In the genomic region with DNA sequence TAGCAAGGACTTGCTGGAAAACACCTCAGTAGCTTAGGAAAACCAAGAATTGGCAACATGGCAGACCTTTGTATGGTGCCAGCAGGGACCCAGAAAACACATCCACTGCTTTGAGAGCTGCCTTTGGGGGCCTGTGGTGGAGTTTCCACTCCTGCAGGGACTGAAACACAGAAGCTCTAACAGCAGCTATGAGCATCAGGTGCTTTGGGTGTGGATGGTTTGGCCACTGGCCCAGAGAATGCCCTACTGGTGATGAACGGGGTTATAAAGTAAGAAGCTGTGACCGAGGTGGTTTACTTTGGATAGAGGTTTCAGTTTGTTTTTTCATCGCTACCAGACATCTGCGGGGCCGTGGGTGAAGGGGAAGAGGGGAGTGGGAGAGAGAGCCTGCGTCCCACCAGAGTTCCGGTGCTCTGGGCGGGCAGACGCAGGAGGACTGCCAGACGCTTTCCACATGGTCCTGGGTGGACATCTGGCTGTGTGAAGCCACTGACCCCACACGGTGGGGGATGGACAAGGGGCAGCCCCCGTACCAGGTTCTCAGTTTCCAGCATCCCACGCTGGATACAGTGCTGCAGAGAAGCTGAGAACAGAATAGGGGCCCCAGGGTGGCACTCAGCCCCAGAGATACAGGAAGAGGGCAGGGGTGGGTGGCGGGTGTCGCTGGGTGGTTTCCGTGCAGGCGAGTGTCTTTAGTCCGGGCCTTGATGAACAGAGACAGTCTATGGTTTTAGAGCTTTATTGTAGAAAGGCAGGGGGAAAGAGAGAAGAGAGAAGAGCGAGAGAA, we compare ENCODE assay signal across 9 mouse cellular contexts.
A peak's percentile ranks its signal among the peaks of the same experiment; 100 is the strongest.
DNase-seq lines count a peak whose midpoint lies in the region; ATAC-seq and TF ChIP-seq lines count a peak whose summit lies in the region.
"Had no signal": no experiment of that assay in that cellular context is flagged by ENCODE, and none has a peak within 500 bp of the region (broad histone marks: within the 10 kb centered on the region; RNA-seq: fewer than 3 reads in every experiment).

No protein-coding gene starts in this region.

- 22% methylated on average over 19 of the region's 19 CpGs for WGBS in kidney, postnatal 0 days
- WGBS in intestine, postnatal 0 days, result 20% methylated on average over 19 of the region's 19 CpGs
- WGBS in stomach, embryonic 16.5 days, result 27% methylated on average over 19 of the region's 19 CpGs
- 71% methylated on average over 19 of the region's 19 CpGs for WGBS in forebrain, postnatal 0 days

- no peaks in the 10 kb centered on the region for H3K27me3 ChIP-seq in kidney, postnatal 0 days (ENCODE audit: insufficient read depth, low read length)
- H3K27me3 ChIP-seq in E14TG2a.4 (ENCODE audit: insufficient read depth, low read length), result no peaks in the 10 kb centered on the region
- H3K27me3 ChIP-seq in intestine, postnatal 0 days (replicated peaks; ENCODE audit: control insufficient read depth, insufficient read depth, low read length), result no peaks in the 10 kb centered on the region
- H3K27me3 ChIP-seq in stomach, embryonic 16.5 days (ENCODE audit: control insufficient read depth, insufficient read depth, low read length), result no peaks in the 10 kb centered on the region
- H3K27me3 ChIP-seq in forebrain, postnatal 0 days (ENCODE audit: insufficient read depth, low read length), result no peaks in the 10 kb centered on the region

- H3K9me3 ChIP-seq in kidney, postnatal 0 days (replicated peaks; ENCODE audit: low read length), result no peaks in the 10 kb centered on the region
- no peaks in the 10 kb centered on the region for H3K9me3 ChIP-seq in E14TG2a.4 (ENCODE audit: low read length)
- H3K9me3 ChIP-seq in intestine, postnatal 0 days (ENCODE audit: control insufficient read depth), result no peaks in the 10 kb centered on the region
- no peaks in the 10 kb centered on the region for H3K9me3 ChIP-seq in stomach, embryonic 16.5 days (replicated peaks; ENCODE audit: control insufficient read depth, low read length)
- H3K9me3 ChIP-seq in forebrain, postnatal 0 days (ENCODE audit: low read length), result no peaks in the 10 kb centered on the region
- H3K9me3 ChIP-seq: neural tube, embryonic 13.5 days had no signal

- no peak overlapping the region for H3K27ac ChIP-seq in kidney, postnatal 0 days
- H3K27ac ChIP-seq in intestine, postnatal 0 days (ENCODE audit: low read depth, low read length), result no peak overlapping the region
- H3K27ac ChIP-seq in stomach, embryonic 16.5 days (ENCODE audit: low read length), result no peak overlapping the region
- H3K27ac ChIP-seq in forebrain, postnatal 0 days (ENCODE audit: low read depth, low read length), result no peak overlapping the region
- H3K27ac ChIP-seq: neural tube, embryonic 13.5 days had no signal

- no peaks in the 10 kb centered on the region for H3K36me3 ChIP-seq in kidney, postnatal 0 days (ENCODE audit: insufficient read depth, low read length)
- H3K36me3 ChIP-seq in E14TG2a.4 (ENCODE audit: insufficient read depth, low read length), result no peaks in the 10 kb centered on the region
- no peaks in the 10 kb centered on the region for H3K36me3 ChIP-seq in intestine, postnatal 0 days (ENCODE audit: control insufficient read depth, insufficient read depth)
- H3K36me3 ChIP-seq in stomach, embryonic 16.5 days (ENCODE audit: control insufficient read depth, insufficient read depth, low read length), result no peaks in the 10 kb centered on the region
- H3K36me3 ChIP-seq in forebrain, postnatal 0 days (ENCODE audit: insufficient read depth), result no peaks in the 10 kb centered on the region
- H3K36me3 ChIP-seq: neural tube, embryonic 13.5 days had no signal

- no peak for TF ChIP-seq CTCF in kidney, postnatal 0 days (IDR thresholded peaks at IDR 0.05; ENCODE audit: low read depth)
- no peak for TF ChIP-seq CTCF in E14TG2a.4 (conservative IDR thresholded peaks at IDR 0.05; ENCODE audit: low read length)
- TF ChIP-seq CTCF in intestine, postnatal 0 days (IDR thresholded peaks at IDR 0.05; ENCODE audit: low read depth), result no peak
- TF ChIP-seq CTCF in forebrain, postnatal 0 days (IDR thresholded peaks at IDR 0.05; ENCODE audit: low read depth), result no peak

- no peak for ATAC-seq in kidney, postnatal 0 days (replicated peaks; ENCODE audit: low FRiP score, low read depth)
- no peak for ATAC-seq in intestine, postnatal 0 days
- ATAC-seq in stomach, embryonic 16.5 days (ENCODE audit: insufficient read depth, low FRiP score), result no peak
- no peak for ATAC-seq in forebrain, postnatal 0 days

- H3K9ac ChIP-seq in kidney, postnatal 0 days (ENCODE audit: low read depth, low read length), result no peak overlapping the region
- H3K9ac ChIP-seq in intestine, postnatal 0 days (ENCODE audit: low read depth, low read length), result no peak overlapping the region
- H3K9ac ChIP-seq in stomach, embryonic 16.5 days (ENCODE audit: low read length), result peak overlapping the region; percentile 39
- H3K9ac ChIP-seq in forebrain, postnatal 0 days, result no peak overlapping the region
- H3K9ac ChIP-seq: neural tube, embryonic 13.5 days had no signal

- no peaks in the 10 kb centered on the region for H3K4me1 ChIP-seq in kidney, postnatal 0 days (replicated peaks; ENCODE audit: insufficient read depth, low read length)
- peaks cover 38% of the 10 kb centered on the region for H3K4me1 ChIP-seq in E14TG2a.4 (replicated peaks; ENCODE audit: low read depth, low read length)
- no peaks in the 10 kb centered on the region for H3K4me1 ChIP-seq in intestine, postnatal 0 days (replicated peaks; ENCODE audit: control insufficient read depth, insufficient read depth, low read length)
- H3K4me1 ChIP-seq in stomach, embryonic 16.5 days (ENCODE audit: control insufficient read depth, insufficient read depth, low read length), result peaks cover 9% of the 10 kb centered on the region
- H3K4me1 ChIP-seq in forebrain, postnatal 0 days (ENCODE audit: insufficient read depth), result peaks cover 4% of the 10 kb centered on the region; the same call in 1 of the 2 replicates

- peak; percentile 38 for DNase-seq in kidney, postnatal 0 days (ENCODE audit: low spot score)
- no peak for DNase-seq in kidney, postnatal 14 days
- DNase-seq in cerebellum, adult 11 months, result no peak
- DNase-seq in forebrain, postnatal 0 days, result no peak
- DNase-seq in kidney, adult 11 months, result no peak

- peak overlapping the region; percentile 25; the same call in 1 of the 2 replicates for H3K4me2 ChIP-seq in kidney, postnatal 0 days (ENCODE audit: low read length)
- H3K4me2 ChIP-seq in intestine, postnatal 0 days (replicated peaks; ENCODE audit: low read depth), result peak overlapping the region; percentile 30
- no peak overlapping the region for H3K4me2 ChIP-seq in stomach, embryonic 16.5 days (ENCODE audit: low read depth, low read length)
- H3K4me2 ChIP-seq in forebrain, postnatal 0 days (ENCODE audit: low read depth), result no peak overlapping the region
- H3K4me2 ChIP-seq: neural tube, embryonic 13.5 days had no signal

- H3K4me3 ChIP-seq in kidney, postnatal 0 days (replicated peaks; ENCODE audit: low read depth, low read length), result no peak overlapping the region
- peak overlapping the region; percentile 37; the same call in 1 of the 2 replicates for H3K4me3 ChIP-seq in E14TG2a.4 (replicated peaks; ENCODE audit: low read length)
- H3K4me3 ChIP-seq in intestine, postnatal 0 days (ENCODE audit: low read depth, low read length), result no peak overlapping the region
- H3K4me3 ChIP-seq in stomach, embryonic 16.5 days (replicated peaks; ENCODE audit: low read length), result no peak overlapping the region
- no peak overlapping the region for H3K4me3 ChIP-seq in forebrain, postnatal 0 days (ENCODE audit: low read depth, low read length)
- H3K4me3 ChIP-seq: neural tube, embryonic 13.5 days had no signal

Comparison
In these comparisons a context has a peak if more than half of its experiments do, and no peak if none do; other contexts are left out.
1. H3K4me2 ChIP-seq: peak in kidney, postnatal 0 days (single experiment) and intestine, postnatal 0 days (single experiment); none in stomach, embryonic 16.5 days (single experiment) and forebrain, postnatal 0 days (single experiment).